Mouse (Mus musculus): ENCODE measurements around the gene Cox19.

DNA sequence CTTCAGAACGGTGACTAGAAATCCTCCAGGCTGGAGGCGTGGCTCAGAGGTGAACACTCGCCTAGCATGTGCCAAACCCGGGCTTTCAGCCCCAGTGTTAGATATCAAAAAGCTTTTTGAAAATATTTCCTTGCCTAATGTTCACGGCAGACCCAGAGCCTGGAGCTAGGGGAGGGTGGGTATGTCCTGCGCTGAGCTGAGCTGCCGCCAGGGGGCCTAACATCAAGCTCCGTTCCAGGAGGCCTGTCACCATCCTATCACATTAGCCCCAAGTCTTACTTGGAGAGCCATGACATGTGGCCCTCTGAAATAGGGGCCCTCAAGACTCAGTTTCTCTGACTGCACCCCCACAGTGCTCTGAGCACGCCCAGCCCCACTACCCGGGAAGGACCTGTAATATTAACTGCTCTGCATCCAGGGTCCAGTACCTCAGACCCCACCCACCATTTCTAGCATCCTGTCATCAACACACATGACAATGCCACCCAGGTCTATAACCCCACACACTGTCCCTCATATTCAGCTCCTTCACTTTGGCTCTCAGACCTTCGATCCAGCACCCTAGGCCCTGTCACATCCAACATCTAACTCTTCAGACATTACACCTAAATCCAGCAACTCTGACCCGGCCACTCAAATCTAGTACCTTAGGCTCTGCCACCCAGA is 7.1 kb downstream of the Cox19 start:
- peak; percentile 82 for TF ChIP-seq CTCF (IDR thresholded peaks at IDR 0.05; ENCODE audit: borderline replicate concordance, insufficient read depth, low read depth, low read length)
- TF ChIP-seq POLR2A (IDR thresholded peaks at IDR 0.05; ENCODE audit: borderline replicate concordance, insufficient read depth, low read length): no peak
